Mouse (Mus musculus) splenic B cell, adult 2 months (primary cell): Measurements from ENCODE around the gene Lsp1.

Experiments used
- DNase-seq: peaks from one replicate; pipeline ENCODE4 v3.0.0-alpha.2; 2011; ENCODE audit warnings: low read depth, low spot score
- H3K27me3 ChIP-seq: 2 replicates; pipeline ENCODE4 v1.6.1; 2012; ENCODE audit warnings: mild to moderate bottlenecking, low read length, moderate library complexity, mixed read lengths; ENCODE audit not compliant: control insufficient read depth, poor library complexity, insufficient read depth, severe bottlenecking
- H3K36me3 ChIP-seq: 2 replicates; pipeline ENCODE4 v1.6.1; 2012; ENCODE audit warnings: mild to moderate bottlenecking, low read length, moderate library complexity, mixed read lengths; ENCODE audit not compliant: control insufficient read depth, poor library complexity, insufficient read depth, severe bottlenecking

The Lsp1 gene

DNA sequence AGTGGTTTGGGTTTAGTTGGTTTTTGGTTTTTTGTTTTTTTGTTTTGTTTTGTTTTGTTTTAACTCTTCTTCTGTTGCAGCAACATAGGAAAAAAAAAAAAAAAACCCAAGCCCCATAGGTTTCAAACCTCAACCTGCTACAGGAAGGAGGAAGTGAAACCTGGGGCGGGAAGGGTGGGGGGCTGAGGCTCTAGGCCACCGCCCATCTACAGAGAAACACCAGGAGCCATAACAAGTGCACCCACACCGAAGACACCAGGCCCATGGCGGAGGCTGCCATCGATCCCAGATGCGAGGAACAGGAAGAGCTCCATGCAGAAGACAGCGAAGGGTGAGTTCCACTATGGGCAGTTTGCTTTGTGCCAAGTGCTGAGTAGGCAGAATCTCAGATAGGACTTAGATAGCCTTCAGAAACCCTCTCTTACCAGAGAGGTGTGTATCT, at the start of gene Lsp1:
Gene Lsp1, plus strand, starts transcription at position 174 of the 442 bp plus-strand sequence.
- peak; percentile 86 for DNase-seq
- Histone ChIP-seq H3K36me3 (no peaks in the 10 kb centered on the region; the same call in 1 of the 2 replicates), H3K27me3 (no peaks in the 10 kb centered on the region)

DNA sequence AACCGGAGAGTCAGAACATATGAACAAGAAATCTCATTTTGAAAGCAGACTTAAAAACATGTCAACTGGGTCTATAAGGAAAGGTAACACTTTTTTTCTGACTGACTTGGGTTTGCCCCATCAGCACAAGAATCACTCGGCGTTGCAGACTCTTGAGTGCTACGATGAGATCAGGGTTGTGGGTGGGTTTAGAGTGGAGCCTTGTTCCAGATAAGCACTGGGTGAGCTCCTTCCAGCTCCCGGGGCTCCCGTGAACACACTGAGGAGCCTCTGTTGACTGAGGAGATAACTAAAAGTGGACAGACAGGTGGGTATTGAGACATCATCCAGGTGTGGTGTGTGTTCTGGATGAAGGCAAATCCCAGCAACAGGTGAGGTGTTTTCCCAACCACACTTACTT, 47.3 kb upstream of the Lsp1 start:
- H3K27me3 ChIP-seq = no peaks in the 10 kb centered on the region
- no peak for DNase-seq
- H3K36me3 ChIP-seq = no peaks in the 10 kb centered on the region

DNA sequence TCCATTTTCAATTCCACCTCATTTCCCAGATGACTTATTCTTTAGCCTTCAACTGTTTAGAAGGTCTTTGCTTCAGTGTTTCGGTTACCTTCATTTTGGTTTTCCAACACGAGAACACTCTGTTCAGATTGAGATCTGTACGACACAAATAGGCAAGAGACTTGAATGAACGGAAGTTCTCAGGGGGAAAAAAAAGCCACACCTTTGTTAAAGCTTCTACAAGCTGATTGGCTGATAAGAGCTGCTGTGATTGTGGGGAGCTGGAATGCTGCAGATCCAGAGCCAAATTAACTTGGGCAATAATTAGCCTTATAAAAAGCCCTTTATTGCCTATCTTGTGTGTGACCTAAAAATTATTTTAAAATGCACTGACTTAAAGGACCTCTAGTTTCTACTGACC, 45.3 kb upstream of the Lsp1 start:
- Histone ChIP-seq H3K27me3 (no peaks in the 10 kb centered on the region), H3K36me3 (no peaks in the 10 kb centered on the region)

DNA sequence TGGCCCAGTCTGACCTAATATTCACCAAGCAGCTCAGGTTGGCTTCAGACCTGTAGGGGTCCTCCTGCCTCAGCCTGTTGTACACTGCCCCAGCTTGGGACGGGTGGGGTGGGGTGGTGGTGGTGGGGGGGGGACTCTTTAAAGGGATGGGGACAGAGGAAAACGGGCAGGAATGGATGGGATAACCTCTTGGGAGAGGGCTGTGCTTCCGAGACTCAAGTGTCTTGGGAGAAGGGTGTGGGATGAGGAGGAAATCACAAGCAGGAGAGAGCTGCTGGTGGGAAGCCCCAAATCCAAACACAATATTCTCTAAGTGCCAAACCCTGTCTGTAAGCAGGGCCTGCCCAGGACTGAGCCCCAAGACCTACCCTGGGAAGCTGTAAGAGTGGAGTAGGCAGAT, 44.4 kb upstream of the Lsp1 start:
- no peak for DNase-seq
- Histone ChIP-seq H3K27me3 (no peaks in the 10 kb centered on the region), H3K36me3 (no peaks in the 10 kb centered on the region)

More for the DNA sequence above, 45.3 kb upstream of the Lsp1 start:
- no peak for DNase-seq

DNA sequence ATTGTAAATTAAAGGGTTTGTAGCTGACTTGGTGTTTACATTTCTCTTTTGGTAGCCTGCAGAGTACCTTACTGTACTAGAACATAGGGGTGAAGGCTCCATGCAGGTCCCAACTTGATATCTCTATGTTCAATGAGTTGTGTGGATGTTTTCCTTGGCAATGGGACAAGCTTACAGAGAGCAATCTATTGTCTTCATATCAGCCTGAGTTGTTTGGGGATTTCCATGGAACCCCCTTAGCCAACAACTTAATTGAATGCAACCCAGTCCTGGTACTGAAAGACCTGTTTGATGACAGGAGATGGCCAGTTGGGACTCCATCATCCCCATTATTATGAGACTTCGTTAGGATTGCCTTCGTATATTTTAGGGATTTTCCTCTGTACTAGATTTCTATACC, 42.6 kb upstream of the Lsp1 start:
- Histone ChIP-seq H3K27me3 (no peaks in the 10 kb centered on the region), H3K36me3 (no peaks in the 10 kb centered on the region)
- DNase-seq = no peak

DNA sequence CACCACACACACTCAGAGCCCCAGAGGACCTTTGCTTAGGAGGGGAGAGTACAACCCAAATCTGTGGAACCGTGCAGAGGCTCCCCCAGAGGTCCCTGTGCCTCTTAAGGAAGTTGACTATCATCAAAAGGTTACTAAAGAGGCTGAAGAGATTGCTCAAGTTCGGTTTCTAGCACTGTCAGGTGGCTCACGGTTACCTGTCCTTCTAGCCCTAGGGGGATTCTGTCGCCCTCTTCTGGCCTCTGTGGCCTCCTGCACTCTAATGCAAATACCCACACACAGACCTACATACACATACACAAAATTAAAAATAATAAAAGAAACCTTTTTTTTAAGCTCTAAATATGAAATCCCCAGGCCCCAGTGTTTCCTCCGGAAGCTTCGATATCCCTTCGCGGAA, 41.9 kb upstream of the Lsp1 start:
- no peaks in the 10 kb centered on the region for H3K36me3 ChIP-seq
- DNase-seq = no peak
- H3K27me3 ChIP-seq = no peaks in the 10 kb centered on the region

DNA sequence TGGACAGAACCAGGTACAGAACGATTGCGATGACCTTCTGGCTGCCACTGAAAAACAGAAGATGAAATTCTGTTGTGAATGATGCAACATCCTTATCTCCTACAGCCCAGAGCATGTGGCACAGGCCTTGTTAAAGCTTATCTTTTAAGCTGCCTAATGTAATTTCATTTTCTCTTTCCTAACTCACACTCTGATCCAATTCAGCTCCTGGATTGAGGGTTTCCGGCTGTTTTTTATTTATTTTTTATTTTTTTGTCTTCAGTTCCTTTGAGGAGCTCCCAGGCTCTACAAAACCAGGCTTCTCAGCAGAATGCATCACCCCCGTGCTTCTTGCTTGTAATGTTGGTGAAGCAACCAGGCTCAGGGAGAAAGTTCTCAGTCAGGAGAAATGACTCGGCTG, 40.7 kb upstream of the Lsp1 start:
- no peak for DNase-seq

DNA sequence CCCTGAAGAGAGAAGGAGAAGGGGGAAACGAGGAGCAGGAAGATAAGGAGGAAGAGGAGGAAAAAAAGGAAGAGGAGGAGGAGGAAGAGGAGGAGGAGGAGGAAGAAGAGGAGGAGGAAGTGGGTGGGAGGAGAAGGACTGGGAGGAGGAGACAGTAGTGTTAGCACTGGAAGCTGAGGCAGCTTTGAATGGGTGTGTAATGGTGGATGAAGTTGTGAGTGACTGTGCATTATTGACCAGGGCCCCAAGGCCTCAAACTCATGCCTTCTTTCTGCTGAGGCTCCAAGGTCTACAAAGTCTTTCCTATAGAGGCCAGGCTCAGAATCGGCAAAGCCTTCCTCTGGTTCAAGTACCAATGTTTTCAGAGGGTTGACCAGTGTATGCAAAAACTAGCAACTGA, 38.8 kb upstream of the Lsp1 start:
- H3K36me3 ChIP-seq = no peaks in the 10 kb centered on the region
- no peak for DNase-seq
- H3K27me3 ChIP-seq = no peaks in the 10 kb centered on the region

More for the DNA sequence above, 40.7 kb upstream of the Lsp1 start:
- H3K36me3 ChIP-seq = no peaks in the 10 kb centered on the region
- H3K27me3 ChIP-seq = no peaks in the 10 kb centered on the region

DNA sequence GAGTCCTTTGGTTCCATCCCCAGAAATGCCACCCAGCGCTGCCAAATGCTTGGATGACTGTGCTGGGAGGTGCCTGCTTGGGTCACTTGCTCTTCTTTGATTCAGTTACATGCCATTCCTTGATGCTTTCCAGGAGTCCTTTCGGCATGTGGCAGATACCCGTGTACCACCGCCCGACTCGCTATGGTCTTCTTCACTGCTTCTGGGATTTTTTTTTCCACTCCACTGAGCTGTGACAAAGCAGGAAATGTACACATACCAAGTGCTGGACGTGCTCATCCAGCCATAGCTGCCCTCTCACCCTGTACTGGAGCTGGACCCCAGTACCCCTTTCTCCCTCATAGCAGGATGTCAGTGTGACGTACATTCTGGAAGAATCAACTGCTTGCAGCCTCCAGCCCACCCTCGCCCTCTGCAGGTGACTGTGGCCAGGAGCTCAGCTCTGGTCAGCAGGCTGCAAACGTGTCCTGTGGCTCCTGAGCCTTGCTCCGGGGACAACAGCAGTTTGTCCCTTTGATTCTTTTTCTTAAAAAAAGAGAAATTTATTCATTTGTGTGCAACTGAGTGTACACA, 34.9 kb upstream of the Lsp1 start:
- no peaks in the 10 kb centered on the region for H3K36me3 ChIP-seq
- DNase-seq = no peak
- no peaks in the 10 kb centered on the region for H3K27me3 ChIP-seq

DNA sequence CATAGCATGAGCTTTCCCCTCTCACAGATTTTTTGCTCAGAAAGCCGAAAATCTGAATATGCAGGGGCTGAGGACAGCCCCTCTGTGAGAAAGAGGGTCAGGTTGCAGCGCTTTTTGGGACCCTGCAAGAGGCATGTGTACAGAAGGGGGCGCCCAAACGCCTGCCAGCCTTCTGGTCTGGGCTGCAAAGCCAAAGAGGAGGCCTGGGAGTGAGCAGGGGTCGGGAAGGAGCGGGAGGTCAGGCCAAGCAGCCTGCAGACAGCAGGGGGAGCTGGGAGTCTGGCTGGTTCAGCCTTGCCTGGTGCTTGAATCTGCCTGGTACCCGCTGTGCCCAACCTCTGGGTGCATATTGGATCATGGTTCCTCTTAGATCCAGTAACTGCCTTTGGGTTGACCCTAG, 32.4 kb upstream of the Lsp1 start:
- Histone ChIP-seq H3K27me3 (no peaks in the 10 kb centered on the region), H3K36me3 (no peaks in the 10 kb centered on the region)
- no peak for DNase-seq

DNA sequence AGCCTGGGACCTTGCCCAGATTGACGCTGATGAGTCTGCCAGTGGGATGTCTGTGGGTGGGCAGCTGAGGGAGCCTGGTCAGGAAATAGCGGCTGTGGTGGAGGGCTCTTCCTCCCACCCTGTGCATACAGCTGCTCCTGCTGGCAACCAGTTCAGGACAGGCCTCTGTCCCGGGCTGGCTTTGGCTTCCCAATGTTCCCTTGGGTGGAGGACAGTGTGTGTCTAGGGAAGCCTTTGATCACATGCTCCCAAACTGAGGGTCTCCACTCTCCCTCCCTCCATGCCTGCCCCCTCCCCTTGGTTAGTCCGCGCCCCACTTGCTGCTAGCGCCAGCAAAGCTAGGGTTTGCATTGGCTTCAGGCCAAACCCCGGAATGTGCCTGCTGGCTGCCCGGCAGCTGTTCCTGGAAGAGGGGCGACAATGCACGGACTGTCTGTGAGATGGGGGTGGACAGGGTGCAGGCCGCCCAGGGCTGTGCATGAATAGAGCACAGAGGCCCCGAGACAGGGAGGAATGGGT, 30.4 kb upstream of the Lsp1 start:
- Histone ChIP-seq H3K27me3 (no peaks in the 10 kb centered on the region), H3K36me3 (no peaks in the 10 kb centered on the region)
- DNase-seq = no peak

DNA sequence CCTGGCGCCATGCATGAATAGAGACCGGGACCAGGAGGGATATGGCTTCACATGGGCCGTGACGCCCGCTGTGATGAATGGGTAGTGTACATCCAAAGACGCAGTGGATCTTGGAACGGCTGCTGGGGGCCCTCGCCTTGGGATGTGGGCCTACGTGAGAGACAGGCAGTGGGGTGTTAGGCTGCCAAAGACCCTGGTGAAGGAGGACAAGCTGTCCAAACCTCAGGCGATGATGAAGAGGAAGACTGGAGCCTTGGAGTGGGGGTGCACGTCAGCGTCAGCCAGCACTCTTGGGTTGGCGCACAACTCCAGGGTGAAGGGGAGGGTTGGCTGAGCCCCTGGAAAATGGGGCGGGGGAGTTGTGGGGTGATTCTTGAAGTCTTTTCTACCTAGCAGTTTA, 29.5 kb upstream of the Lsp1 start:
- DNase-seq = no peak
- no peaks in the 10 kb centered on the region for H3K27me3 ChIP-seq

DNA sequence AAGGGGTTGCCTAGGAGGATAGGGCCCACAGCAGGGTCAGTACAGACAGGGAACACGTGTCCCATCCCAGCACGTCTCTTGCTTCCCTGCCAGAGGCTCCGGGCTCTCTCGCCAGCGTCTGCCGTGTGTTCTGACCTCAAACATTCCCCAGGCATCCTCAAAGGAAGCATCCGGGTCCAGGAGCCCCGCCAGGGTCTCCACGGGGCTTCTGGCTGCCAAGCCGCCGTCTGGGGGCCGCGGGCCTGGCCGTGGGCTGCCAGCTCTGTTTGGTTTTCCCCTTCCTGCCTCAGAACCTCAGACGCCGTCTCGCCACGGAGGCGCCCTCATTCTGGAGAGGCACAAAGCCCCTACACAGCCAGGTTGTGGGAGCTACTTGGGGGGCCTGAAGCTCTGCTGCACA, 27.0 kb upstream of the Lsp1 start:
- Histone ChIP-seq H3K36me3 (no peaks in the 10 kb centered on the region), H3K27me3 (no peaks in the 10 kb centered on the region)
- no peak for DNase-seq

More for the DNA sequence above, 29.5 kb upstream of the Lsp1 start:
- H3K36me3 ChIP-seq = no peaks in the 10 kb centered on the region

DNA sequence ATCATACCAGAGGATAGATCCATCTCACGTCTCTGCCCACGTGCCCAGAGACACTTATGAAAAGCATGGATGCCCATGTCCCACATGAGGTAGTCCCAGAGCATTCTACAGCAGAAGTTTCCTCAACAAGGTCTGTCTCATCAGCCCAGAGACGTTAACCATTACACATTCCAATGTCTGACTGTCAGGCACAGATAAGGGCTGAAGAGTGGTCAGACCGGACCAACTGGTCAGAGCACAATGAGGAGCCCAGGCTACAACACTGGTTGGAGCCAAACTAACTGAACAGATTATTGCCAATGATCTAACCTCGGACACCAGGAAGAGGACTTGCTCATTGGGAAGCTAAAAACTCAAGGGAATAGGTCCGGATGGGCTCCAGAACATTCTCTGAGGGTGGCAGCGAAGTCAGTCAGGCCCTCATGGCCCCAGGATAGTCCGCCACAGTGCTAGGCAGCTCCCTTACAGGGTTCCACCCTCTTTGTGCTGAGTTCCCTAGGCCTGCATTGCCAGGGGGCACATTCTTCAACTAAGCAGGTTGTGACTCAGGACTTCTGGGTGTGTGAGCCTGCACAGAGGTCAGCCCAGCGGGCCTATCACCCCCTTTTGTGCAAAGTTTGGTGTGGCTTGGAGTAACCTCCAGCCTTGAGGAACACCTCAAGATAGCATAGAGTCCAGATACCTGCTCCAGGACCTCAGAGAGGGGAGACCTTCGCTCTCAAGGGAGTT, 26.3 kb upstream of the Lsp1 start, which contains the start of gene Syt8:
Gene Syt8, plus strand, starts transcription at position 714 of the 729 bp plus-strand sequence.
- H3K27me3 ChIP-seq = no peaks in the 10 kb centered on the region
- no peak for DNase-seq

DNA sequence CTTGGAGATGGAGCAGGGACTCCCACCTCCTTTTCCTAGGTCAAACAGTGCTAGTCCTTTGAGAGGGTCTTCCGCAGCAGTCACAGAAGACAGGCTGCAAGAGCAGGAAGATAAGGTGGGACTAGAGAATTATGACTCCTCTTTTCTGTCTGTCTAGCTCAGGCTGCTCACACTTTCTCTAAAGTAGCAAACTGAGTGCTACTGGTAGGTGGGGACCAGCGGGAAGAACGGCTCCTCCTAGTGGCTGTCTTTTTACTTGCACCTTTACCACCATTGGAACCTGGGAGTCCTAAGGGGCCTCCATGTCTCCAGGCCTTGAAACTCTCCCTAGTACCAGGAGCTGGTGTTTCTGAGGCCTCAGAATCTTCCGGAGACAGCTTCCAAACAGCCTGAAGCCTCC, 25.1 kb upstream of the Lsp1 start:
- Histone ChIP-seq H3K36me3 (no peaks in the 10 kb centered on the region), H3K27me3 (no peaks in the 10 kb centered on the region)
- peak; percentile 80 for DNase-seq

More for the DNA sequence above, 26.3 kb upstream of the Lsp1 start, which contains the start of gene Syt8:
- no peaks in the 10 kb centered on the region for H3K36me3 ChIP-seq
